Mouse (Mus musculus): ENCODE data around the gene Kif5a.

- TF ChIP-seq CTCF (IDR thresholded peaks at IDR 0.05; ENCODE audit: low read depth, low read length) (no peak), TAL1 (conservative IDR thresholded peaks at IDR 0.05; ENCODE audit: low read depth, low read length) (no peak), GATA2 (IDR thresholded peaks at IDR 0.05; ENCODE audit: borderline replicate concordance, low read depth, low read length) (no peak), GATA1 (IDR thresholded peaks at IDR 0.05; ENCODE audit: borderline replicate concordance, low read length) (no peak)
Observed at GRCm38 (mm10) chr10:127231741-127232140, 31.4 kb downstream of the Kif5a start.
